Mouse (Mus musculus) erythroid progenitor cell, adult 5-6 weeks (primary cell): ENCODE results near the gene Fzd10. TPM values are rescaled to one million over a fixed set of nuclear protein-coding genes. Genes with fewer than 3 reads are reported as not detected.

Experiments used
- total RNA-seq, 2 experiments: library from RNA; stranded (forward) in 1 of 2; stranded (reverse) in 1 of 2; fragments of 150-400 nt in 1 of 2; fragments of 186-747, 209-891 nt in 1 of 2; gene quantifications; 2 replicates each; pipeline versions ENCODE4 v1.2.3 to v1.2.4; 2015 to 2017; ENCODE audit warnings: low replicate concordance in 2 of 2

Fzd10 gene
- total RNA-seq, 2 experiments from 2014 or later, result not detected

Other genes with a start within 250 kb of the Fzd10 start
- not detected in 2 replicates for gene Tmem132d, start 167.8 kb upstream of the Fzd10 start, total RNA-seq (2015; ENCODE audit: low replicate concordance)
- not detected in 2 replicates for gene Tmem132d, start 167.8 kb upstream of the Fzd10 start, total RNA-seq (2017; ENCODE audit: low replicate concordance)
- gene Piwil1, start 101.7 kb downstream of the Fzd10 start, total RNA-seq (2015; ENCODE audit: low replicate concordance), result not detected in 2 replicates
- gene Piwil1, start 101.7 kb downstream of the Fzd10 start, total RNA-seq (2017; ENCODE audit: low replicate concordance), result not detected in 2 replicates